Mouse (Mus musculus) G1E (cell line): ENCODE data around the gene Slc16a12. TPM values are rescaled to one million over a fixed set of nuclear protein-coding genes. Genes with fewer than 3 reads are reported as not detected.

ENCODE experiments used
- ATAC-seq: 2 replicates; pipeline ENCODE4 v1.8.0; 2016; ENCODE audit warnings: mild to moderate bottlenecking; ENCODE audit not compliant: insufficient number of reproducible peaks, poor library complexity, low FRiP score, severe bottlenecking; ENCODE audit errors: extremely low read depth
- DNase-seq: peaks from one replicate; pipeline ENCODE4 v3.0.0; 2012; ENCODE audit warnings: low spot score
- H3K27me3 ChIP-seq: 2 replicates; pipeline ENCODE4 v1.6.1; 2012; ENCODE audit warnings: mild to moderate bottlenecking, low read length, inconsistent platforms; ENCODE audit not compliant: insufficient read depth
- H3K36me3 ChIP-seq: replicated peaks from 2 replicates; pipeline ENCODE3; 2012; ENCODE audit warnings: mild to moderate bottlenecking, inconsistent platforms
- H3K4me1 ChIP-seq: 2 replicates; pipeline ENCODE4 v1.6.1; 2012; ENCODE audit warnings: low read depth, low read length, inconsistent platforms, mixed read lengths; ENCODE audit not compliant: insufficient read depth
- H3K4me3 ChIP-seq: 2 replicates; pipeline ENCODE4 v1.5.1; 2012; ENCODE audit warnings: low read depth, mild to moderate bottlenecking, inconsistent platforms, low read length, moderate library complexity, mixed read lengths
- H3K9me3 ChIP-seq: replicated peaks from 2 replicates; pipeline ENCODE4 v1.6.1; 2012; ENCODE audit warnings: inconsistent platforms
- CTCF ChIP-seq: IDR thresholded peaks from 2 replicates; pipeline ENCODE4 v1.5.1; 2012; ENCODE audit warnings: low read depth, low read length, inconsistent platforms, mixed read lengths
- GATA1 ChIP-seq: IDR thresholded peaks from 2 replicates; pipeline ENCODE4 v1.6.1; 2012; ENCODE audit warnings: borderline replicate concordance, low read length, inconsistent platforms, mixed read lengths
- GATA2 ChIP-seq: IDR thresholded peaks from 2 replicates; pipeline ENCODE4 v1.6.1; 2012; ENCODE audit warnings: low read depth, low read length, inconsistent platforms, borderline replicate concordance
- POLR2AphosphoS5 ChIP-seq: IDR thresholded peaks from 2 replicates; pipeline ENCODE4 v1.6.1; 2012; ENCODE audit warnings: low read depth, low read length, inconsistent platforms; ENCODE audit not compliant: insufficient replicate concordance
- TAL1 ChIP-seq: conservative IDR thresholded peaks from 2 replicates; pipeline ENCODE4 v1.6.1; 2012; ENCODE audit warnings: low read depth, low read length, inconsistent platforms, mixed read lengths
- polyA plus RNA-seq: library from polyadenylated mRNA; stranded (reverse); fragments of >175 nt; gene quantifications from 2 replicates; pipeline ENCODE4 v1.2.3, GENCODE M21; 2012
- total RNA-seq, 2 experiments: library from RNA; stranded (forward) in 1 of 2; stranded (reverse) in 1 of 2; fragments of 200-1000 nt in 1 of 2; fragments of >200 nt in 1 of 2; fragmentation: Nextera tagmentation in 1 of 2; gene quantifications; 2 replicates each; pipeline ENCODE4 v1.2.3; 2014 to 2017

Gene Slc16a12
- total and polyA plus RNA-seq, 3 experiments, result 0.11 TPM; not detected in 2

- Histone ChIP-seq H3K4me1 (no peaks in the 10 kb centered on the region), H3K4me3 (no peak overlapping the region), H3K9me3 (no peaks in the 10 kb centered on the region), H3K36me3 (no peaks in the 10 kb centered on the region), H3K27me3 (peaks cover 15% of the 10 kb centered on the region; the same call in 1 of the 2 replicates)
- DNase-seq (no peak), ATAC-seq (no peak)
- TF ChIP-seq GATA1, result no peak
- TF ChIP-seq CTCF, result no peak
- TF ChIP-seq POLR2AphosphoS5, result no peak
- TF ChIP-seq TAL1, result no peak
- no peak for TF ChIP-seq GATA2
Measured at GRCm38 (mm10) chr19:34722541-34722940, 24.5 kb downstream of the Slc16a12 start.

DNA sequence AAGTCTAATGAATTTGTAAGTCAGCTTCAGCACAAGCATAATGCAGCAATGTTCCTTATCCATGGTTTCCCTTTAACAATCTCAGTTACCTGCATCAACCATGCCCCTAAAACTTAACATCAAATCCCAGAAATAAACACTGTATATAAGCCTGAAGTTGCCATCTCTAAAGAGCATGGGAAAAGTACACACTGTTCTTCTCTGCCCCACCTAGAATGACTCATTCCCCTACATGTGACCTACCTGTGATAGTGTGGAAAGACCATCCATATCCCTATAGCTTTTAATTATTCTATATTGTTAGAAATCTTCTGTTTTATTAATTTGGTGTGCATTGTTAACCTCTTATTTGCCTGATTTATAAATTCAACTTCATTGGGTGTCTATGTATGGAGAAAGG, 27.0 kb downstream of the Slc16a12 start:
- no peaks in the 10 kb centered on the region for H3K36me3 ChIP-seq
- no peak for TF ChIP-seq CTCF
- no peak for TF ChIP-seq GATA2
- TF ChIP-seq POLR2AphosphoS5, result no peak
- TF ChIP-seq GATA1, result no peak
- no peak for TF ChIP-seq TAL1
- DNase-seq, result no peak
- peaks cover 9% of the 10 kb centered on the region; the same call in 1 of the 2 replicates for H3K27me3 ChIP-seq
- H3K9me3 ChIP-seq, result no peaks in the 10 kb centered on the region
- ATAC-seq, result no peak
- H3K4me1 ChIP-seq, result no peaks in the 10 kb centered on the region
- no peak overlapping the region for H3K4me3 ChIP-seq

DNA sequence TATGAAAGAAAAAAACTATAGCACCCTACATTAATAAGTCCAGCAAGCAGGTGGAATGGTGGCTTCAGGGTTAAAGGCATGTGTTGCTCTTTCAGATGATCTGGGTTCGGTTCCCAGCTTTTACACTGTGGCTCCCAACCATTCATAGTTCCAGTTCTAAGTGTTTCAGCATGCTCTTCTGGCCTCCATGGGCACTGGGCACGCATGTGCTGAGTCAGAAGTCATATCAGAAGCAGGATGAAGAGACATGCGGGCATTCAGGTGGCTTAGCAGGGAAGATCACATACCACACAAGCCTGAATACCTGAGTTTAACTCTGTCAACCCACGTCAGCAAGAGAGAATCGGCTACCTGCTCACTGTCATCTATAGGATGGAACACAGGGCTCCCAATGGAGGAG, 28.1 kb downstream of the Slc16a12 start:
- no peak overlapping the region for H3K4me3 ChIP-seq
- ATAC-seq (no peak), DNase-seq (no peak)
- no peaks in the 10 kb centered on the region for H3K36me3 ChIP-seq
- H3K27me3 ChIP-seq, result peaks cover 6% of the 10 kb centered on the region; the same call in 1 of the 2 replicates
- no peaks in the 10 kb centered on the region for H3K4me1 ChIP-seq
- TF ChIP-seq POLR2AphosphoS5 (no peak), TAL1 (no peak), CTCF (no peak), GATA1 (no peak), GATA2 (no peak)
- no peaks in the 10 kb centered on the region for H3K9me3 ChIP-seq

DNA sequence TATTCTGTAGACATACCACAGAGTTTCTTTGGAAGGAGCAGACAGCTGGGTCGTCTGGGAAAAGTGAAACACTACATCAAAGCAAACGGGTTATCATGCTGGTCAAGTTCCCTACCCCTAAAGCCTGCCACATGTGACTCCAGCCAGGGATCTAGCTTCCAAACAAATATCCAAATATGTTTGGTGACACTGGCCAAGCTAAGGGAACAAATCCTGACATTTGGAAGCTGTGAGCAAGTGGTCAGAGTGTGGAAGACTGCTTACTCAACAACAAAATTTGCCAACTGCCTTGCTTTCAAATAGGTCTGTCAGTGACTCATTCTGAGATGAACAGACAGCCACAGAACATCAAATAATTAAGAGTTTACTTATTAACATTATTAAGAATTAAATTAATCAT, 28.6 kb downstream of the Slc16a12 start:
- Histone ChIP-seq H3K27me3 (peaks cover 6% of the 10 kb centered on the region; the same call in 1 of the 2 replicates), H3K4me1 (no peaks in the 10 kb centered on the region), H3K36me3 (no peaks in the 10 kb centered on the region), H3K9me3 (no peaks in the 10 kb centered on the region), H3K4me3 (no peak overlapping the region)
- ATAC-seq (no peak), DNase-seq (no peak)
- TF ChIP-seq TAL1, result no peak
- TF ChIP-seq GATA1, result no peak
- no peak for TF ChIP-seq GATA2

DNA sequence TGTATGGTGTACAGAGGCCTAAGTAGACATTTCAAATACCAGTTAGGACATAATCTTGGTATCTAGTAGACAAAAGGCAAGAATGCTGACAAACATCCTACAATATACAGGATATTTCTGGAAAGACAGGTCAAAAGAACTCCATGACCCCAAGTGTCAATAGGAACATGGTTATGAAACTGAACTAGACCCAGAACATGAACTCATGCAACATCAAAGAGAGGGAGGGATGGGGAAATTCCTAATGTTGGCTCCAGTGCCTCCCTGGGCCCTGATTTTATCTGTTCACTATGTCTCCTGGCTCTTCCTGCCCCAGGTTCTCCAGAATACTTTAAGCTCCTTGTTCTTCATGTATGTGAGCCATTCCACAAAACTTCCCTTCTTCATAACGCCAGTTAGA, 31.2 kb downstream of the Slc16a12 start:
- ATAC-seq (no peak), DNase-seq (no peak)
- Histone ChIP-seq H3K4me3 (no peak overlapping the region), H3K4me1 (no peaks in the 10 kb centered on the region), H3K36me3 (no peaks in the 10 kb centered on the region), H3K9me3 (no peaks in the 10 kb centered on the region), H3K27me3 (peaks cover 6% of the 10 kb centered on the region; the same call in 1 of the 2 replicates)
- TF ChIP-seq TAL1 (no peak), GATA2 (no peak)

GRCm38 (mm10) chr19:34714250-34714666, 32.8 kb downstream of the Slc16a12 start:
- Histone ChIP-seq H3K9me3 (no peaks in the 10 kb centered on the region), H3K36me3 (no peaks in the 10 kb centered on the region), H3K4me1 (no peaks in the 10 kb centered on the region), H3K4me3 (no peak overlapping the region), H3K27me3 (peaks cover 6% of the 10 kb centered on the region; the same call in 1 of the 2 replicates)
- no peak for TF ChIP-seq TAL1
- TF ChIP-seq CTCF, result no peak
- no peak for TF ChIP-seq GATA1
- TF ChIP-seq GATA2, result no peak
- no peak for TF ChIP-seq POLR2AphosphoS5
- DNase-seq, result no peak
- ATAC-seq, result no peak

DNA sequence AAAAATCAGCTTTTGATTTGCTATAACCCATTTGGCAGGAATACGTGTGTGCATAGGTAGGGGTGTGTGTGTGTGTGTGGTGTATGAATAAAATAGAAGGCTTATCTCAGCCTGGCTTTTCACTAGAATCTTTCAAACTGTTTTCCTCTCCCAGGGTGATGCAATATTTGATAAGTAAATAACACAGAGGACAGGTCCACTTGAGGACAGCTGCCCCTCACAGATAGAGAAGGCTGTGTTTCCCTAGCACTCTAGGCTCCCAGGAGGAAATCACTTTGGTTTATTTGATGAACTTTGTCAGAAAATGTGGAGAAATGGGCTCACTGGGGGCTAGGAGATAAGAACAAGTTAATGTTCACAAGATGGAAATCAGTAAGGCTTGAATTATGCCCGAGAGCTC, 35.0 kb downstream of the Slc16a12 start:
- DNase-seq, result no peak
- Histone ChIP-seq H3K27me3 (peaks cover 4% of the 10 kb centered on the region; the same call in 1 of the 2 replicates), H3K4me3 (no peak overlapping the region), H3K36me3 (no peaks in the 10 kb centered on the region), H3K4me1 (no peaks in the 10 kb centered on the region), H3K9me3 (no peaks in the 10 kb centered on the region)
- ATAC-seq, result no peak; the same call in 1 of the 2 replicates
- TF ChIP-seq GATA2, result no peak
- TF ChIP-seq GATA1, result no peak
- TF ChIP-seq POLR2AphosphoS5, result no peak
- no peak for TF ChIP-seq TAL1
- TF ChIP-seq CTCF, result no peak
